Mouse (Mus musculus) lung, embryonic 16.5 days (tissue): Measurements from ENCODE around the gene Mfrp. TPM values are rescaled to one million over a fixed set of nuclear protein-coding genes. Genes with fewer than 3 reads are reported as not detected.

Experiments
- ATAC-seq: fragments of 200-750 bp; cut with Nextera tagmentation; 2 replicates; pipeline ENCODE4 v1.8.0; 2017; ENCODE audit warnings: low read depth, mild to moderate bottlenecking, moderate library complexity
- H3K27ac ChIP-seq: fragments of 300-500 bp; sonication (generic); 2 replicates; pipeline ENCODE4 v1.5.1; 2014; ENCODE audit warnings: mild to moderate bottlenecking, control low read depth, low read length
- H3K27me3 ChIP-seq: fragments of 300-500 bp; sonication (generic); 2 replicates; pipeline ENCODE4 v1.6.1; 2014; ENCODE audit warnings: low read depth, low read length, mixed read lengths; ENCODE audit not compliant: control insufficient read depth, insufficient read depth
- H3K36me3 ChIP-seq: fragments of 300-500 bp; sonication (generic); 2 replicates; pipeline ENCODE4 v1.6.1; 2014; ENCODE audit warnings: low read length; ENCODE audit not compliant: control insufficient read depth, insufficient read depth
- H3K4me1 ChIP-seq: fragments of 300-500 bp; sonication (generic); replicated peaks from 2 replicates; pipeline ENCODE4 v1.6.1; 2014; ENCODE audit warnings: low read length, mixed read lengths; ENCODE audit not compliant: control insufficient read depth, insufficient read depth
- H3K4me2 ChIP-seq: fragments of 300-500 bp; sonication (generic); 2 replicates; pipeline ENCODE4 v1.6.1; 2014; ENCODE audit warnings: low read depth, low read length, control low read depth
- H3K4me3 ChIP-seq: fragments of 300-500 bp; sonication (generic); 2 replicates; pipeline ENCODE4 v1.5.1; 2014; ENCODE audit warnings: mild to moderate bottlenecking, low read length, control low read depth
- H3K9ac ChIP-seq: fragments of 300-500 bp; sonication (generic); 2 replicates; pipeline ENCODE4 v1.6.1; 2014; ENCODE audit warnings: low read length, control low read depth
- H3K9me3 ChIP-seq: fragments of 300-500 bp; sonication (generic); 2 replicates; pipeline ENCODE4 v1.6.1; 2016; ENCODE audit warnings: low read length; ENCODE audit not compliant: control insufficient read depth
- WGBS: fragments of 180-500 bp; shearing (Covaris S2); extraction: QIAGEN DNeasy Blood & Tissue Kit; methylation state at CpG from one replicate; pipeline ENCODE4 v1.1.7; 2014; 5-methylcytosine and 5-hydroxymethylcytosine counted together
- polyA plus RNA-seq: library from polyadenylated mRNA; unstranded; fragments of >200 nt; fragmentation: Nextera tagmentation; extraction: Ambion mirVana; gene quantifications from 2 replicates; pipeline ENCODE4 v1.2.1, GENCODE M21; 2015

Mfrp gene
- polyA plus RNA-seq, 1 experiment from 2014 or later, result 0.21 TPM

GRCm38 (mm10) chr9:44070113-44070843 is 31.3 kb upstream of the Mfrp start:
- no peak overlapping the region for H3K27ac ChIP-seq
- peaks cover 9% of the 10 kb centered on the region for H3K4me1 ChIP-seq
- no peak overlapping the region for H3K4me3 ChIP-seq
- H3K4me2 ChIP-seq, result no peak overlapping the region
- WGBS, result 51% methylated on average over 14 of the region's 14 CpGs
- H3K9ac ChIP-seq, result no peak overlapping the region
- no peak for ATAC-seq
- H3K9me3 ChIP-seq, result no peaks in the 10 kb centered on the region
- H3K36me3 ChIP-seq, result no peaks in the 10 kb centered on the region
- peaks cover 6% of the 10 kb centered on the region for H3K27me3 ChIP-seq

GRCm38 (mm10) chr9:44070844-44071231 is 30.7 kb upstream of the Mfrp start:
- 31% methylated on average over 8 of the region's 8 CpGs for WGBS
- H3K4me3 ChIP-seq, result no peak overlapping the region
- H3K9me3 ChIP-seq, result no peaks in the 10 kb centered on the region

GRCm38 (mm10) chr9:44071914-44072598 is 29.5 kb upstream of the Mfrp start:
- Histone ChIP-seq H3K36me3 (no peaks in the 10 kb centered on the region), H3K4me2 (no peak overlapping the region; the same call in 1 of the 2 replicates), H3K27ac (no peak overlapping the region), H3K4me1 (peaks cover 9% of the 10 kb centered on the region), H3K9me3 (no peaks in the 10 kb centered on the region), H3K9ac (0 out of 2 replicates have a peak overlapping the region, but pooled peaks have one; percentile 15), H3K4me3 (no peak overlapping the region), H3K27me3 (peaks cover 6% of the 10 kb centered on the region)
- 36% methylated on average over 11 of the region's 11 CpGs for WGBS
- ATAC-seq, result no peak

More at GRCm38 (mm10) chr9:44070844-44071231, 30.7 kb upstream of the Mfrp start:
- no peak overlapping the region for H3K4me2 ChIP-seq
- H3K27me3 ChIP-seq, result peaks cover 6% of the 10 kb centered on the region
- no peak for ATAC-seq
- H3K27ac ChIP-seq, result no peak overlapping the region
- H3K4me1 ChIP-seq, result peaks cover 9% of the 10 kb centered on the region
- H3K36me3 ChIP-seq, result no peaks in the 10 kb centered on the region
- H3K9ac ChIP-seq, result no peak overlapping the region

- no peak overlapping the region for H3K4me3 ChIP-seq
- H3K27ac ChIP-seq, result no peak overlapping the region
- peaks cover 6% of the 10 kb centered on the region for H3K27me3 ChIP-seq
- H3K9ac ChIP-seq, result no peak overlapping the region
- ATAC-seq, result peak; percentile 32; the same call in 1 of the 2 replicates
- no peaks in the 10 kb centered on the region for H3K36me3 ChIP-seq
- no peaks in the 10 kb centered on the region for H3K9me3 ChIP-seq
- H3K4me1 ChIP-seq, result peaks cover 5% of the 10 kb centered on the region
- no peak overlapping the region for H3K4me2 ChIP-seq
- WGBS, result 30% methylated on average over 4 of the region's 4 CpGs
Measured at GRCm38 (mm10) chr9:44072599-44072915, 29.0 kb upstream of the Mfrp start.

GRCm38 (mm10) chr9:44073115-44073514 is 28.4 kb upstream of the Mfrp start:
- WGBS, result 78% methylated on average over 5 of the region's 5 CpGs
- H3K27ac ChIP-seq, result no peak overlapping the region
- H3K4me2 ChIP-seq, result no peak overlapping the region
- no peaks in the 10 kb centered on the region for H3K9me3 ChIP-seq
- H3K27me3 ChIP-seq, result peaks cover 6% of the 10 kb centered on the region
- H3K36me3 ChIP-seq, result no peaks in the 10 kb centered on the region
- peaks cover 5% of the 10 kb centered on the region for H3K4me1 ChIP-seq
- no peak overlapping the region; the same call in 1 of the 2 replicates for H3K9ac ChIP-seq
- H3K4me3 ChIP-seq, result no peak overlapping the region
- ATAC-seq, result no peak

- 56% methylated on average over 9 of the region's 9 CpGs for WGBS
Measured at GRCm38 (mm10) chr9:44074395-44075275, 26.9 kb upstream of the Mfrp start.

GRCm38 (mm10) chr9:44075276-44075995 is 26.1 kb upstream of the Mfrp start:
- Histone ChIP-seq H3K36me3 (no peaks in the 10 kb centered on the region), H3K4me2 (no peak overlapping the region), H3K27me3 (peaks cover under 1% of the 10 kb centered on the region), H3K27ac (no peak overlapping the region), H3K9ac (no peak overlapping the region), H3K9me3 (no peaks in the 10 kb centered on the region), H3K4me3 (no peak overlapping the region), H3K4me1 (peaks cover 20% of the 10 kb centered on the region)
- WGBS, result 73% methylated on average over 24 of the region's 24 CpGs
- no peak for ATAC-seq

More at GRCm38 (mm10) chr9:44074395-44075275, 26.9 kb upstream of the Mfrp start:
- no peak overlapping the region for H3K9ac ChIP-seq
- H3K4me1 ChIP-seq, result peaks cover 19% of the 10 kb centered on the region
- no peaks in the 10 kb centered on the region for H3K36me3 ChIP-seq
- H3K4me3 ChIP-seq, result no peak overlapping the region
- peaks cover 6% of the 10 kb centered on the region for H3K27me3 ChIP-seq
- H3K27ac ChIP-seq, result no peak overlapping the region
- H3K9me3 ChIP-seq, result no peaks in the 10 kb centered on the region
- no peak for ATAC-seq
- H3K4me2 ChIP-seq, result no peak overlapping the region

GRCm38 (mm10) chr9:44075996-44076763 is 25.3 kb upstream of the Mfrp start:
- H3K4me1 ChIP-seq, result peaks cover 20% of the 10 kb centered on the region
- no peak overlapping the region for H3K9ac ChIP-seq
- no peak overlapping the region for H3K27ac ChIP-seq
- no peaks in the 10 kb centered on the region for H3K36me3 ChIP-seq
- 56% methylated on average over 16 of the region's 16 CpGs for WGBS
- ATAC-seq, result no peak
- H3K27me3 ChIP-seq, result no peaks in the 10 kb centered on the region; the same call in none of the 2 replicates
- no peak overlapping the region for H3K4me2 ChIP-seq
- no peak overlapping the region for H3K4me3 ChIP-seq
- no peaks in the 10 kb centered on the region for H3K9me3 ChIP-seq
